Mouse (Mus musculus) mesoderm, embryonic 11.5 days (tissue): ENCODE measurements around the gene Bak1.

Experiments used
- DNase-seq: peaks from one replicate; pipeline ENCODE4 v3.0.0-alpha.2; 2012; ENCODE audit warnings: low read depth, low spot score

Gene Bak1

DNA sequence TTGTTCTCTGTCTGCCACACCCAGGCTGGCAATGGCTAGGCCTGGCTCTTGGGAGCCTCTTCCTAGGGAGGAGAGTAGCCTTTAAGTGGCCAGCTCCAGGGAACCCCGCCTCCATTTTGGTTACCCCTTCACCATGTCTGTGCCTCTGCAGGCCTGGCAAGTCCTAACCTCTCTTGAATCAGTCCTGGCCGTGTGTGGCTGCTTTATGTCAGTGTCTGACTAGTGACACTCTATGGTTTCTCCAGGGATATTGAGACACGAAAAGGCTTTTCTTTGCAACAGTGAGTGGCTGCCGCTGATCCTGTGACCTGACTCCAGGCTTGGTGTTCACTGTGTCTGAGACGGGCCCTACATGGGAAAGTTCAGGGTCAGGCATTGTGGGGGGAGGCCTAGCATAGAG lies 22.0 kb upstream of the Bak1 start:
- DNase-seq, result no peak

DNA sequence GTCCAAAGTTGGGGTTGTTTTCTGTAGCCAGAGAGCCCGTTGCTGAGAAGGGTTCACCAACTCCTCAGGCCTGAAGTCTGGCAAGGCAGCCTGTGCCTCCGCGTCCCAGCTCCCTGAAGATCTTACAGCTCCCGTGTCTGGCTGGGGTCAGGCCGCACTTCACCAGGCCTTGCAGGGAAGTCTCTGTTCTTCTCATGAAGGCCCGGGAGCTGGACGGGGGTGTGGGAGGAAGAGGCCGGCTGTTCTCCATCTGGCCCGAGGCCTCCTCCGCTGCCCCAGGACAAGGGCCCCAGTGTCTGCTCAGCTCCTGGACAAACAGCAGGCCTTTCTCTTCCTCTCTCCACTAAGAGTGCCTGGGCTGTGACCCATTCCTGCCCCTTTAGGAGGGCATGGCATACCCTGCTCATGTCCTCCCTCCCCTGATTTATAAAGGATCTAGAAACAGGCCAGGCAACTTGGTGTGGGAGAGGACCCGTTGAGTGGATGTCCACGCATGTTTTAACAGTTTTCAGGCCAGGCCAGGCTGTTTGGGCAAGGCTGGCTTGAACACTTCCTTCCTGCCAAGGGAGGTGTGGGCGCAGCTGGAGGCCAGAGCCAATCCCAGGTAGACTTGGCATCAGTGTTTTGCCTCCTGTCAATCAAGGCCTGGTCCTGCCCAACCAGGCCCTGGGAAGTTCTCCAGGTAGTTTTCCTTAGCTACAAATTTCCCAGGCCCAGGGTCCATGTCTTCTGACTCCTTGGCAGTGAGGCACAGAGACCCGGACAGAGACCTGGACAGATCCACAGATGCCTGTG lies 19.8 kb upstream of the Bak1 start:
- DNase-seq, result peak; percentile 58

DNA sequence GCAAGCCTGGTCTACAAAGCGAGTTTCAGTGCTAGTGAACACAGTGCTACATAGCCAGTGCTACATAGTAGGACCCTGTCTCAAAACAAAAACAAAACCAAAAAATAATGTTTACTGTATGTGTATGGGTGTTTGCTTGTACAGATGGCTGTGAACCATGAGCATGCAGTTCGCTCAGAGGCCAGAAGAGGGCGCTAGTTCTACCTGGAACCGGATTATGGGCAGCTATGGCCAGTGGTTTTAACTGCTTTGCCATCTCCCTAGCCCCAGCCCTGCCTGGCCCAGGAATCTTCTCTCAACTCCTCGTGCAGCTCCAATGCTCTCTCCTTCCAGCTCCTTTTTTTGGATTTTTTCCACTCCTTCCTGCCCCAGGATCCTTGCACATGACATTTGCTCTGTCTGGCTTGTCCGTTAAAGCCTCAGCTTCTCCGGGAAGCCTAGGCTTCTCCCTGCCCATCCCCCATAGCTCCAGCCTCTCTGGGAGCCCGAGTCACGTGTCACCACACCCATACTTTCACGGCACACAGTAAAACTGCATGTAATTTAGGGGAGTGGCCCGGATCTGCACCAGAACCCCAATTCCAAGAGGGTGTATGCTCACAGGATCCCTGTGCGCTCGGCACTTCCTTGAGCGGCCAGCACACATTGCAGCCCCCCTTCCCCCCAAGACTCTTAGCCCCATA lies 19.1 kb upstream of the Bak1 start:
- no peak for DNase-seq

DNA sequence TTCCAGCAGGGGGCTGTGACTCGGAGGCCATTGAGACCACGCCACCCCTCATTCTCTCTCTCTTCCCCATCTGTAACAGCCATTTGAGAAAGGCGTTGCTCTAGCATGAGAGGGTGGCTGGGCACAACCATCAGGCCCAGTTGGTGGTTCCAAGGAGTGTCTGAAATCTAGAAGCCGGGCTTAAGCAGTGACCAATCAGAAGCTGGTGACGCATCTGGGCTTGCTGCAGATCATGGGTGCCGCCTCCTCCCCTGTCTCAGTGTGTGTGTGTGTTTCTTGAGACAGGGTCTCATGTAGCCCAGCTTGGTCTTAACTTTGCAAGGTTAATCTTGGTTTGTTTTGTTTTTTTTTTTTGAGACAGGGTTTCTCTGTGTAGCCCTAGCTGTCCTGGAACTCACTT lies 16.4 kb upstream of the Bak1 start:
- no peak for DNase-seq

DNA sequence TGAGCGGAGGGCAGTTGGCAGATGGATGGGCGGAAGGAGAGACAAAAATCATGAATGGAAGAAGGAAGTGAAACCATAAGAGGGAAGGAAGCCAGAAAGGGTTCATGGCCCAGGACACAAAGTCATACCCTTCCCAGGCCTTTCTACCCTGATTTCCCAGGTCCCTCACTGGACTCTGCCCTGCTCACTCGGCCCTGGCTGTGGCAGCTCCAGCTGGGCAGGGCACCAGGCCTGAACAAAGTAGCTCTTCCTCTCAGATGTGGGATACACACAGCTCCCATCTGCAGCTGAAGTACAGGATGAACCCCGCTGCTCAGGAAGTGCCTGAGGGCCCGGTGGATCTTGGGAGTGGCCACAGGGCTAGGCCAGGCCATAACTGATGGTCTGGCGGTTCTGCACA lies 14.0 kb upstream of the Bak1 start:
- DNase-seq, result no peak

DNA sequence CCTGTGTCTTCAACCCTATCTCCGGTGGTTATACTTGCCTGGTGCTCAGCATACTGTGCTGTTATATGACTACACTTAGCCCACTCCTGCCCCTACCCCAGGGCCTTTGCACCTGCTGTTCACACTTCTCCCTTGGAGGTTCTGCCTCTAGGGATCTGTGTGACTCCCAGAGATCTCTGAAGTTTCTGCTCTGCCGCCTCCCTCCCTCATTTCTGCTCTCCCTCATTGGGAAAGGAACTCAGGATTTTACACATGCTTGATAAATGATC lies 12.9 kb upstream of the Bak1 start:
- no peak for DNase-seq

DNA sequence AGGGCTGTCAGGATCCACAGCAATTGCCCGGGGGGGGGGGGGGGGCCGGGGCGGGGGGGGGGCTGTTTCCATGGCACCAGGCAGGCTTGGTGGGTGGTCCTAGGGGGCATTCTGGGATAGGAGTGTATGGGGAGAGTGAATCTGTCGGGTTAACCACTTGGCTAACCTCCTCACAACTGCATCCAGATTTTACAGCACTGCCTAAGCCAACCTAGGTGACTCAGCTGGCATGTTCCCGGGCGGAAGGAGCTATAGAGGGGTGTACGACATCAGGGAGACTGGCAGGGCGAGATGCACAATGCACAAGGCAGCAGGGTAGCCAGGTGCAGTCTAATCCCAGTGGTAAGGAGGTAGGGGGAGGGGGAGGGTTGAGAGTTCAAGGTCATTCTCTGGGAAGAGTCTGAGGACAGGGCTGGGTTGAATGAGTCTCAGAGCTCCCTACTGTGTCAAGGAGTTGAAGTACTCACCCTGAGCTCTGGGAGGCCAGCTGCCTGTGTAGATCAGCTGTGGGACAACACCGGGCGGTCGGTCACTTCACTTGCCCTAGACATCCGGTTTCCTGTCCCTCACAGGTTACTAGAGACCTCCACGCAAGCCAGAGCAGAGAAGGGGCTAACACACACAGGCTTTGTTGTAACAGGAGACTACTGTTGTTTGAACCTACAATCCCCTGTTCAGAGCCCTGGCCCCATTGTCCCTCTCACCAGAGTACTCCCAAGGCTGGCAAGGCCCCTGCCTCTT lies 12.4 kb upstream of the Bak1 start:
- no peak for DNase-seq

DNA sequence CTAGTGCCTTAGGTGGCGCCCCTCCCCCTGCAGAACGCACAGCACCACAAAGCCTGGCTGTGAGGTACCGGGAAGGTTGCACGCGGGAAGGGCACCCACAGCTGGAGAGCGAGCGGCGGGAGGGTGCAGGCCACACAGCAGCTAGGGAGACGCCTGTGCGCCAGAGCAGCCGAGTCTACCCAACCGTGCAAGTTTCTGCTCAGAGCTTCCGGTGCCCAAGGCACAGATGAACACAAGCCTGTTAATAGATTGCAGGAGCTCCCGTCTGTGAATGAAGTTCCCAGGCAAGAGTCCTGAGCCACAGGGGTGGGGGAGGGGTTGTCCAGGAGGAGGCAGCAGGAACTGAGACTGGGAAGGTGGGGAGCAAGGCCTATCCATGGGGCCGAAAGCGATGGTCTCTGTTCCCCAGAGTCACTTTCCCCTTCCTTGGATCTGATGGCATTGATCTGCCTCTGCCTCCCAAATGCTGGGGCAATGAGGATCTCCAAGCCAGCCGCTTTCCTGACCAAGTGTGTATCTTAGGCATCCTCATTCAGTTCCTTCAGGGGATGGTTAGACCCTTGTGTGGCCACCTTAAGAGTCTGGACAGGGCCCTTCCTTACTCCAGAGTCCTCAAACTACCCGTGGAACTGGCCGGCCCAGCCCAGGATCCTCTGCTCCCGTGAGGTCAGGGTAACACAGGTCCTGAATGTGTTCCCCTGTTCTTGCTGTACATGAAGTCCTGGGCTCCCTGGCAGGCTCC lies 11.7 kb upstream of the Bak1 start:
- DNase-seq, result peak; percentile 71

DNA sequence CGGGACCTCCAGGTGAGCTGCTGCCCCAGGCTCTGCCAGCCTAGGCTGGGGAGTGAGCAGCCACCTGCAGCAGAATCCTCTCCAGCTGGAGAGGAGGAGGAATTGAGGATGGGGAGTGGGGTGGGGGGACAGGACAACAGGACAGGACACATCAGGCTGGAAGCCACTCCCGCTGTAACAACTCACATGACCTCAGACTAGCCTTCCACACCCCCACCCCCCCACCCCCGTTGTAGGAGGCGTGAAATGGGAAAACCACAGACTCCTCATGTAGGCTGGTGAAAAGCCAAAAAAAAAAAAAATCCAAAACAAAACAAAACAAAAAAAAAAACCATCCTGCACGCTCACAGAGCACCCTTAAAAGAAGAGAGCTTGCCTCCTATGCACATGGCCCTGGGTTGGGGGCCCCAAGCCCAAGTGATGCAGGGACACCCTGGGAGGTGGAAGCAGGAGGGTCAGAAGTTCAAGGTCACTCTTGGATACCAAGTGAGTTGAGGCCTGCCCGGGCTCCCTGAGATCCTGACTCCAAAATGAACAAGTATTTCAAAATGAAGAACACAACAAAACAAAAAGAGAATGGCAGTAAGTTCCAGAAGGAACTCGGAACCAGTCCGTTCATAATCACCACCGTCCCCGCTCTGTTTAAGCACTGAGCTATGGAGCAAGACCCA lies 10.8 kb upstream of the Bak1 start:
- no peak for DNase-seq

DNA sequence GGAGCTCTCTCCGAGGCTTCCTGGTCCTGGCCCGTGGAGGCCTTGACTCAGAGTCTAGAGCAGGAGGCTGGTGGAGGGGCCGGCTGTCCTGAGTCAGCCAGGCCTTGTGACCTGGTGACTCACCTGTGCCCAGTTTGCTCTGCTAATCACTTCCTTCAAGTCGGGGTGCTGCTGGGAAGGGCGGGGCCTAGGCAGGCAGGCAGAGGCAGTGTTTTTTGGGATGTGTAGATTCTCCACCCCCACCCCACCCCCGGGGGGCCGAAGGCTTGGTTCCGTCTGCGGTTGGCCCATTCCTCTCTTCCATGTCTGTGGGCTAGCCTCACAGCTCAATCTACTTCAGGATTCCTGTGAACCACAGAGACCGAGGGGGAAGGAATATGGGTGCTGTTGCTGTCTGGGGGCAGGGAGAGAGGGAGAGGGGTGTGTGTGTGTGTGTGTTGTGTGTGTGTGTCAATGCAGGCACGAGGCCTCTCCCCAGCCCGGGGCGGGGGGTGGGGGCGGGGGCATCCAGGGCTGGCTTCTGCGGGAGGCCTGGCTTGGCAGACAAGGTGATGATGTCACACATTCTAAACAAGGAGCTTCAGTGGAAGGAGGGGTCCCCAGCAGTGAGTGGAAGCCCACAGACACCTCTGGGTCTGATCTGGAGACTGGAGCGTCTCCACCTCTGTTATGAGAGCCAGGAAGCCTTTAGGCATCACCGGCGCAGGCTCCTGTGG lies 9.7 kb upstream of the Bak1 start:
- no peak for DNase-seq

DNA sequence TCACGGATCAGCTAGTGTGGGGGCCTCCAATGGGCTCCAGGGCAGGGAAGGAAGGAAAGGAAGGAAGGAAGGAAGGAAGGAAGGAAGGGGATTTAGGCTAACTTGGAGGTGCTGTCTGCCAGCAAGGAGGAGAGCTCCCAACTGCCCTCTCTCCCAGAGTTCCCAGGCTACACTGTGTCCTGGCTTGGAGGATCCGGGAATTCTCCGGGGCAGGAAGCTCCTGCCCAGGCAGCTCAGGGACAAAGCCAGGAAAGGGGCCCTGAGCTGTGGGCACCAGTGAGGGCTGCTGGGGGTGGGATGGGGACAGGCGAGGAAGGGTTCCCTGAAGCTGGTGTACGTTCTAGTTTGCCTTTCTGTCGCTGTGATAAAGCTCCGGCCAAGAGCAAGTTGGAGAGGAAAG lies 7.7 kb upstream of the Bak1 start:
- no peak for DNase-seq

DNA sequence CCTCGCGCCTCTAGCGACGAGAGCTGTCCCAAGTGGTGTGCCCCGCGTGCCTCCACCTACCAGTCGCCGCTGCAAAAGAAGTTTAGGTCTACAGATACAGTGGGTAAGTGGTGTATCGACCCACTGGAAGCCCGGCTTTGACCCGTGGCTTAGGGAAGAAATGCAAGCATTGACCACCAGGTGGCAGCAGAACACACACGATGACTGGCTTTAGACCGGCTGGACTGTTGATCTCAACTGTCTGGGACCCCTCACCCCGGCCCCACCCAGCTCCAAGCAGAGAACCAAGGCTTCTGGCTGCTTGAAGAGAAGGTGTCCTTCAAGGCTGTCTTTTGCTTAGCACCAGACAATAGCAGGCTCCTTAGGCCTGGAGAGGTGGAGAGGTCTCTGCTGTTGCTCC lies 4.1 kb upstream of the Bak1 start:
- peak; percentile 91 for DNase-seq

DNA sequence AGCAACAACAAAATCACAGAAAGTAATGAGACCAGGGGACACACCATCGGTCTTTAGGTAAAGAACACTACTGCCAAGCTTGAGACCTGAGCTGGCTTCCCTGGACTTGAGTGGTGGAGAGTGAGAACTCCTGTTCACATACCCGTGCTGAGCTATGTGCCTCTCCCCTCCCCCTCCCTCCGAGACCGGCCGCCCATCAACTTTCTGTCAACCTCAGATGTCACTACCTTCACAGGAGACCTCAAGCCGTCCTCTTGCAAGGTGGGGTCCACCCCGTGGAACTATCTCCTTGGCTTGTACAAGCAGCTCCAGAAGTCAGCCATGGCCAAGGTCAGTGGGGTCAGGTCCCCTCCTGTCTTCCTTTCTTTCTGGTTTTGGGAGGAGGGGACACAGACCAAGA lies 3.5 kb upstream of the Bak1 start:
- DNase-seq, result no peak

DNA sequence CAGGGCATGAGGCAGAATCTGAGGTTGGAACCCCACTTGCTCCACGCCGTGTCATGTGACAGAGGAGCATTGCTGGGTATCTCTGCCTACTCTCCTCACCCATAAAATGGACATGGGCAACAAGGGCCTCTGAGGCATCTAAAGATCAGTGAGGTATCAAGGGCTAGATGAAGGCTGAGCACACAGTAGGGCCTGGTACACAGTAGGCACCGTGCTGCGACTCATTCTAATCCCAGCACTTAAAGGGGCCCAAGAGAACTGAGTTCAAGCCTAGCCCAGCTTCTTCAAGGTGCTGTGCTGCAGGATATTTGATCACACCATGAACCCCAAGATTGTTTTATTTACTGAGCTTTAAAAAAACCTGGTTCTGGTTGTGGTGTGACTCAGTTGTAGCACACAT lies 2.1 kb upstream of the Bak1 start:
- DNase-seq, result no peak

DNA sequence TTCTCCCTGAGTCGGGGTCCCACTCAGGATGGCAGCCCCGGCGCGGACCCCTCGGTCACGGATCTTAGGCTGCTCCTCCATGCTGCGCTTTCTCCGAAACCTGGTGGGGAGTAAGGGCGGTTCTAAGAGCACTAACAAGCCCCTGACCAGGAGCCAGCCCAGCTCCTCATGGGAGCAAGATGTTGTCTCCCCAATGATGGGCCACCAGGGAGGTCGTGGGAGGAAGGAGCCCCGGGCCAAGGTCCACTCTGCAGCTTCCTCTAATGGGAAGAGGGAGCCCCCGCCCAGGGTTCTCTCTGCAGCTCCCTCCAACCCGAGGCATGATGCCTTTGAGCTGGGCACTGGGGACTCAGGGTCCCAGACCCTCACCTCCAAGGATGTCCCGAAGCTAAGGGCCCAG lies 622 bp upstream of the Bak1 start:
- DNase-seq, result no peak

DNA sequence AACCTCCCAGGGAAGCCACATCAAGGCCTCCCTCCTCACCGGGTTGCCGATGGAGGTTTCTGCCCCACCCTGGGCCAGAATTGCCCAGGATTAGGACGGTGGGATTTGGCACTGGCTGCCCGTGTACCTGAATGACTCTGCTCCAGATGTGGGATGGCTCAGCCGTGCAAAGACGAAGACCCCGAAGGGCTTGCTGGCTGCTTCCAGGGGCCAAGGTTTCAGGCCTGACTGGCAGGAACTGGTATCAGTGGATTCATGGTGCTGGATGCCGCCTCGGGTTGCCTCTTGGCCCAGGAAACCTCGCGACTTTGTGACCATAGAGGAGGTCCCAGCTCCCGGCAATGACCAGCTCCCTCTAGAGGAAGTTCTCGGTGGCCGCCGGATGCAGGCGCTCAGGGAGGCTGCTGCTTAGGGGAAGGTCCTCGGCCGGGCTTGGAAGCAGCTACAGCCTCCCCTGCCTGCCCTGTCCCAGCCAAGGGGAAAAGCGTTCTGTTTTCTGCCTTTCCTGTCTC lies 469 bp downstream of the Bak1 start:
- peak; percentile 91 for DNase-seq

DNA sequence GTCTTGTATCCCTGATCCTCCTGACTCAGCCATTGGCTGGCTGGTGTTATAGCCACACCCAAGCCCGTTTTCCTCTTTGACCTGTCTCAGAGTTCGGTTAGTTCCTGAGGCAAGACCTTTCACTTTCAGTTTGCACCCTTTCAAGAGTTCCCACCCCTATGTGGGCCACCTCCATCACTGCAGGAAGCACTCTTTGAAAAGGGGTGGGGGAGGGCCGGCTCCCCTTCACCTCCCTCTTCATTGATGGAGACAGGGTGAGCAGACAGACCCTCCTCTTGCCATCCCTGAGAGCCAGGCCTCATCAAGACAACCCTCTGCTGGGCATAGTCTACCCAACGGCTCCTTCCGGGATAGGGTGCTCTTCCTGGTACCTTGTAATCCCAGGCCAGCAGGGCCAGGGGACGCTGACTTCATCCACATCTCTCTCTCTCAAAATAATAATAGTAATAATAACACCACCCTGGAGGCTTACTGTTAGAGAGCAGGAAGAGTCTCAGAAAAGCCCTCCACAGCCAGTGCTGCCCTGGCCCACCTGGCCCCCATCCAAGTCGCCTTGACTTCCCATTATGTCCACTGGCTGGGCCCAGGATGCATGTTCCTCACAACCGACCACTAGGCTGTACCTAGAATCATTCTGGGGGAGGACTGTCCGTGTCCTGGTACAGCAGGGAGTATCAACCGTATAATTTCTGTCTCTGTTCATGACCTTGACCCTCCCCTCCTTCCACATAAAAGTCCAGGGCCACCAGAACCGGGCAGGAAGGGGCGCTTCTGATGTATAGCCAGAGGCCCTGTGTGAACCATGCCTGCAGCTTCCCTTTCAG lies 1.1 kb downstream of the Bak1 start:
- no peak for DNase-seq

DNA sequence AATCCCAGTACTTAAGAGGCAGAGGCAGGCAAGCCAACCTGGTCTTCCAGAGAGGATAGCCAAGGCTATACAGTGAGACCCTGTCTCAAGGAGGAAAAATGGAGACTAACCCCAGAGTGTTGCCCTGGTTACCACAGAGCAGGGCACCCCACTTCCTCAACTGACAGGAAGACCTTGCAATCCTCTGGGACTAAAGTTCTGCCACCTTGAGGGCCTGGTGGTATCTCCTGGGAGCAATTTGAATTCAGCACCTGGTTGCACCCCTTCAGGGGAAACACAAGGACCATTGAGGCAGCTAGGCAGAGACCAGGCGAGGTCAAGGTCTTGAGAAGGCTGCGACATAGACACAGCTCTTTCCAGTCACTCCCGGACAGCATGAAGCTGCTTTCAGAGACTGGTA lies 2.9 kb downstream of the Bak1 start:
- no peak for DNase-seq

DNA sequence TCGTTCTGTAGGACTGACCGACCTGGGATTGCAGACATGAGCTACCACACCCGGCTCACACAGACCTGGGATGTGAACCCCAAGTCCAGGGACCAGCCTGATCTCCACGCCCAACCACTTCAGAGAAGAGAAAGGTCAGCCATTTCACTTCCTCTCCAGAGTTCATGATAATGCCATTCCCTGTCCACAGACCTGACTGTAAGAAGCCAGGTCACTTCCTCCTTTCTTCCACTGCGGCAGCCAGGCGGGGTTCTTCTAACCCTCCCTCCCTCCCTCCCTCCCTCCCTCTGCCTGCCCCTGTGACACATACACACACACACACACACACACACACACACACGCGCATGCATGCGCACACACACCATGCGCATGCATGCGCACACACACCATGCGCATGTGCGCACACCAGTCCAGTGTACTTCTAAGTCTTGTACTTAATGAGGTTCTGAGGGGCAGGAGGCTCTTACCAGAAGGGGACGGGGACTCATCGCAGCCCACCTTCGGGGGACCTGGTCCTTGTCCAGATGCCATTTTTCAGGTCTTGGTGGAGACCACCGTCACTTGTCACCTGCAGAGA lies 3.4 kb downstream of the Bak1 start:
- DNase-seq, result no peak

DNA sequence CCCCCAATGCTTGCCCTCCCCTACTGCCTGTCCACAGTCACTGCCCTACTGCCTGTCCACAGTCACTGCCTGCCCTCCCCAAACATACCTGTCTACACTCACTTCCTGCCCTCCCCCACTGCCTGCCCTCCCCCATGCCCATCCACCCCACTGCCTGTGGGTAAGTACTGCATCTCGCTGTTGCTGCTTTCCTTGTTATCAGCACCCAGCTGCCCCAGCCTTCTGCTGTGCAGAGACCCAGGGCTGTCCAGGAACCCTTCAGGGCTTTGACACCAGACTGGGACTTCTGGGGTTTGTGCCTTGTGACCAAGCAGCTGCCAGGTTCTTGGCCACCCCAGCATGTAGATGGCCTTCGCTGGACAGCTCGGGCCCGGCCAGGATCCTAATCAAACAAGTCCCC lies 5.5 kb downstream of the Bak1 start:
- DNase-seq, result no peak
